Mouse (Mus musculus): ENCODE measurements around the gene Cib3. TPM values are rescaled to one million over a fixed set of nuclear protein-coding genes. Genes with fewer than 3 reads are reported as not detected.

Cib3 gene
- polyA plus RNA-seq, 3 experiments from 2014 or later, result 2.8 TPM; not detected in 2

DNA sequence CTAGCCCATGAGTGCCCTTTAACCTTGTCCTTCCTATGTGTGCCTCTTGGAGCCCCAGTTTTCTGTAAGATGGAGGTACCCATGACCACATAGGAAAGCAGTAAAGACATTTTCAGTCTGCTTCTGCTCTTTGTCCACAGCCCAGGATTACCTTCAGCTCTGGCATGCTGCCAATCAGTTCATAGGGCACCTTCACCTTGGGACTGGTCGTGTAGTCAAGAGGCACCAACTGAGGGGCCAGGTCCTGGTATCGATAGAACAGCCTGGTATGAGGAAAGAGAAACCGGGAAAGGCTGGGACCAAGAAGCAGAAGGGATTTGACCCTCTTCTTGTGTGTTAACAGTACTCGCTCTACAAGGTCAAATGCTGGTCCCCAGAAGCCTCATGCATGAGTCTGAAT is 2.4 kb downstream of the Cib3 start:
- no peak for ATAC-seq

GRCm38 (mm10) chr8:72208582-72208981 is 4.1 kb downstream of the Cib3 start:
- no peak for ATAC-seq

DNA sequence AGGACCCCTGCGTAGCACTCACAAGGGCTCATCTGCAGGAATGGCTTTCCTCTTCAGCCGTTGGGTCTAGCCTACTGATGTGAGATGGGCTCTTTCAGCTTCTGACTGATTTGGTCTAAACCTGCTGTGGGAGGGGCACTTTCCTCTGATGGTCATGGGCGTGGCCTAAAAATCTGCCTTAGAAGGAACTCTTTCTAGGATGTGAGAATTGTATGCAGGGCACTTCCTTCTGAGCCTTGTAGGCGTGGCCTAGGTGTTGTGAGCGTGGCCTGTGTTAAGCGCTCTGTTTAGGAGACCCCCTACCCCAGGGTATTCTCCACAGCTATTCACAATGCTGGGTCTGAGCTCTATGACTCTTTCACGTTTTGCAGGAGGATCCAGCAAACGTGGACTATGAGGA is 14.6 kb downstream of the Cib3 start:
- ATAC-seq, result no peak

DNA sequence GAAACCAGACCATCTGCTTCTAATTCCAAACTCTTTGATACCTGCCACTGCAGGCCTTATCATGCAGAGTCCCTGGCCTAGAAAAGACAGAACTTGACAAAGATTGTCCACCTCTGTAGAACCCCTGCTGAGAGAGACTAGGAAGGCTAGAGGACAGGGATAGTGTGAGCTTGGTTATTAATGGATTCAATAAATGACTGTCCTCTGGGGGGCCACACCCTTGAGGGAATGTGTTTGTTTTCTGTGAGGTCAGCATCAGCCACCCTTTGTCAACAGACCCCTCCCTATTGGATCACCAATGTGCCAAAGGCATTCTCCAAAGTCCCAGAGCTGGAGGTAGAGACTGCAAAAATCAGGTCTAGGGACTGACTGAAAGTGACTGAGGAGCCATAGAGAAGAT is 20.6 kb downstream of the Cib3 start:
- no peak for ATAC-seq

- no peak for ATAC-seq
These were observed 22.5 kb downstream of the Cib3 start for GRCm38 (mm10) chr8:72190215-72190539.

DNA sequence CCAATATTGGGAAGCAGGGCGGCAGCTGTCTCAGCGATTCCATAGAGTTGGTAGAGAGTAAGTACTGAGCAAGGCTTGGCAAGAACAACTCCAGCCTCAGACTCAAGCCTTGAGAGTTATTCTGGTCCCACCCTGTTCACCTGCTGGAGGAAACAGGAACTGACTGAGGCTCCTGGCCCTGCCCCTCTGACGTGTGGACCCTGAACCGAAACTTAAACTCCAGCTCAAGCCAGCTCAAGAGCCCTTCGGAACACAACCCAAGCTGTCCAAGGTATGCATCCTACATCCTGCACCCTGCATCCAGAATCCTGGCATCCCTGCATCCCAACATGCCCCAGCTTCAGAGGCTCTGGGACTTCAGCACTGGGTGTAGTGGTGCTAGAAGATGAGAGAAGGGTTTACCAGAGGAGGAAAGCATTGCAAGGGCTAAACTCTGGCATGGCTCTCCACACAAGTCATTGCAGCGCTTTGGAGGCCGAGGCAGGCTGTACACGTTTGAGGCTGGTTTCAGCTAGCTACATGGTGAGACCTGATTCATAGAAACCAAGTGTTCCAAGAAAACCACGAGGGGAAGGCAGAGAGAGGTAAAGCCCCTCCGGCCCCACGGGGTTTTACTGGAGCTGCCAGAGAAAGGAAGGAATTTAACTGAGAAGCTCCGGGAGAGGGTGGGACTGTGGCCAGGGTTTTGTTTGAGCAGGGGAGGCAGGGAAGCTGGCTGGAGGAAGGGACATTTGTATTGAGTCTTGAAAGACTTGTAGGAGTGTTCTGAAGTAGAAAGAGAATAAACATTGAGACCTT is 23.0 kb downstream of the Cib3 start, which contains the start of gene Hsh2d:
Gene Hsh2d (plus strand): TSS at position 222 of the 798 bp plus-strand sequence.
- ATAC-seq, result peak; percentile 98

DNA sequence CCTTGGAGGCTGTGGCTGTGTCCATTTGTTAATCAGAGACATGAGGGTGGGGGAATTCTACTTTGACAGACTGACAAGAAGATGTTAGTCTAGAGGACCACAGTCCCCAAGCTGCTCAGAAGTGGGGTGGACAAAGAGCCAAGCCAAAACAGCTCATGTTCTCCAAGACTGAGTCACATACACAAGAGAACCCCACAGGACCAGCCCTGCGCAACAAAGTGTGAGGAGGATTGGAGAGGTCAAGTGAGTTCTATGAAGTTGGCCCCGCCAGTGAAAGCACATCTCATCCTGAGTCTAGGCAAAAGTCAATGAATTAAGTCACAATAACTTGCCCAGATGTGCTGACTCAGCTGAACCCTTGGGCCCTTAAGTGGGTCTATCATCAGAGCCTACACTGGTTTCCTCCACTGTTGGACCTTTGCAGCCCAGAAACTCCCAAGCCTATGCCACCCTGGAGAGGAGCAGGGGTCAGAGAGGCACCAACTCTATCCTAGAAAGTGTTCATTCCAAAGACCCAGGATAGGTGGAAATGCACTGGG is 24.8 kb downstream of the Cib3 start:
- ATAC-seq, result no peak

DNA sequence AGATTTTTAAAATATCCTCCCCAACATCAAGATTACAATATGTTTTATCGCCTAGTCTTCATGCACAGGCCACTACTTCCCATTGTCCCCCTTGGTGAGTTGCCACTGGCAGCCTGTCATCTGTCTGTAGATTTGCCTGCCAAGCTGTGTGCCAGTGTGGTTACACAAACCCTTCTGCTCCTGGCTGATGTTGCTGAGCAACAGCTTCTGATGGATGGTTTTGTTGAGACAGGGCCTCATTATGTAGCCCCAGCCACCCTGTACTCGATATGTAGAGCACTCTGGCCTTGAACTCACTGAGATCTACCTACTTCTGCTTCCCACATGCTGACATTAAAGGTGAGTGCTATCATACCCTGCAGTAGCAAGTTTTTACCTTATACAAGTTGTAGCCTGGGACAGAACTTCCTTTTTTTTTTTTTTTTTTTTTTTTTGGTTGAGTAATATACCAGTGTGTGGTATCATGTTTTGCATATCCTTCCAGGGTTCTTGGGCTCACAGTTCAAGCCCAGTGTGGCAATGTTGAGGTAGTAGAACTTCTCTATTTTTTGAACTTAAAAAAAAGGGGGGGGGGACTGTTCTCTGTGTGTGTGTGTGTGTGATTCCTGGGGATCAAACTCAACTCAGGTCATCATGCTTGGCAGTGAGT is 29.0 kb downstream of the Cib3 start:
- no peak for ATAC-seq

GRCm38 (mm10) chr8:72177346-72177925 is 35.2 kb downstream of the Cib3 start:
- peak; percentile 76 for ATAC-seq

DNA sequence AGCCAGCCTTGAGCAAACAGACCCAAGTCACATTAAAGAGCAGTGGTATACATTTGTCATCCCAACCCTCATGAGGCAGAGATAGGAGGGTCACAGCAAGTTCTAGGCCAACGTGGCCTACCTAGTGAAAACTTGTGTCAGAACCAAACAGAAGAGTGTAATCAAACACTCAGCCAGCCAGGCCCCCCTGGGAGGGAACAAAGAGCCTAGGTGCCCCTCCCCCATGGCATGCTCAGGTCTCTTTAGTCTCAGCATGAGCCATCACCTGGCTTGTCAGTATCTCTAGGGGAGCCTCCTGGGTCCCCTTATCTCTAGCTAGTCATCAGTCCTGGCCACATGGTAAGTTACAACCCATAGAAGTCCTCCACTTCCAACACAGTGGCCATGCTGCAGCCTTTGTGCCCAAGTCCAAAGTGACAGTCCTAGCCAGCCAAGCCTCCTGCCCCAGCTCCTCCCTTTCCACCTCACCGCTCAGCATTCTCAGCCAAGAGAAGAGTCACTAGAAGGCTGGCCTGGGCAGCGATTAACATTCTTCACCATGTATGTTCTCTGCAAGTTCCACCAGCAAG is 42.9 kb downstream of the Cib3 start:
- ATAC-seq, result peak; percentile 27

- peak; percentile 96 for ATAC-seq
These were observed 43.5 kb downstream of the Cib3 start for GRCm38 (mm10) chr8:72169098-72169668.

- ATAC-seq, result no peak
These were observed 49.8 kb downstream of the Cib3 start for GRCm38 (mm10) chr8:72162821-72163220.

- ATAC-seq, result peak; percentile 89
These were observed 51.6 kb downstream of the Cib3 start, which contains the start of gene Rab8a for GRCm38 (mm10) chr8:72160707-72161697. Gene Rab8a (plus strand): TSS chr8:72161200.

- no peak for ATAC-seq
These were observed 52.6 kb downstream of the Cib3 start for GRCm38 (mm10) chr8:72160007-72160406.

- ATAC-seq, result no peak
These were observed 53.9 kb downstream of the Cib3 start for GRCm38 (mm10) chr8:72158726-72159125.

- ATAC-seq, result no peak
These were observed 54.5 kb downstream of the Cib3 start for GRCm38 (mm10) chr8:72158096-72158495.

Other genes with a start within 250 kb of the Cib3 start
- 1 to 10 TPM; 1.2 to 2.4 (median 2.2) TPM for gene Cyp4f18, start 203.2 kb downstream of the Cib3 start, polyA plus RNA-seq (2017; shearing (Covaris generic))
- gene Olfr372, start 171.6 kb downstream of the Cib3 start, polyA plus RNA-seq (2017; shearing (Covaris generic)), result not detected
- gene Olfr373, start 129.7 kb downstream of the Cib3 start, polyA plus RNA-seq (2017; shearing (Covaris generic)), result under 1 TPM; 0.15 to 0.51 (median 0.46) TPM
- under 1 TPM; 0.08 to 0.72 (median 0.28) TPM for gene Olfr374, start 105.8 kb downstream of the Cib3 start, polyA plus RNA-seq (2017; shearing (Covaris generic))
- gene Tpm4, start 77.9 kb downstream of the Cib3 start, polyA plus RNA-seq (2017; shearing (Covaris generic)), result 100 to 1,000 TPM; 170 to 464 (median 172) TPM
- 100 to 1,000 TPM; 134 to 245 (median 197) TPM for gene Rab8a, start 51.6 kb downstream of the Cib3 start, polyA plus RNA-seq (2017; shearing (Covaris generic))
- gene Hsh2d, start 23.2 kb downstream of the Cib3 start, polyA plus RNA-seq (2017; shearing (Covaris generic)), result 10 to 100 TPM; 23.8 to 30.8 (median 24.6) TPM
- gene Gm11034, start 799 bp upstream of the Cib3 start, polyA plus RNA-seq (2017; shearing (Covaris generic)), result not detected
- gene Fam32a, start 6.9 kb upstream of the Cib3 start, polyA plus RNA-seq (2017; shearing (Covaris generic)), result 100 to 1,000 TPM in 2 of 3 experiments, 10 to 100 TPM in 1; 94.4 to 119 (median 103) TPM
- 100 to 1,000 TPM; 113 to 130 (median 120) TPM for gene Ap1m1, start 27.2 kb upstream of the Cib3 start, polyA plus RNA-seq (2017; shearing (Covaris generic))
- 100 to 1,000 TPM in 1 of 3 experiments, 10 to 100 TPM in 2; 20.4 to 115 (median 45.5) TPM for gene Gm10282, start 92.4 kb upstream of the Cib3 start, polyA plus RNA-seq (2017; shearing (Covaris generic))
- gene Klf2, start 106.2 kb upstream of the Cib3 start, polyA plus RNA-seq (2017; shearing (Covaris generic)), result 10 to 100 TPM; 21.0 to 28.1 (median 24.3) TPM
- 10 to 100 TPM; 45.6 to 60.7 (median 51.1) TPM for gene Eps15l1, start 208.6 kb upstream of the Cib3 start, polyA plus RNA-seq (2017; shearing (Covaris generic))
- under 1 TPM; 0.20 to 0.59 (median 0.31) TPM for gene Calr3, start 231.0 kb upstream of the Cib3 start, polyA plus RNA-seq (2017; shearing (Covaris generic))
- 1 to 10 TPM; 4.3 to 7.1 (median 6.4) TPM for gene 1700030K09Rik, start 231.0 kb upstream of the Cib3 start, polyA plus RNA-seq (2017; shearing (Covaris generic))

All from inflammation-experienced regulatory T-cells, adult 6 months (primary cell).